Mouse (Mus musculus) olfactory bulb, adult 2 months (tissue): ENCODE results near the gene Irf9.

Experiments
- CTCF ChIP-seq: fragments of 200-500 bp; IDR thresholded peaks from 2 replicates; pipeline ENCODE4 v1.5.1; 2012; ENCODE audit warnings: low read depth, mild to moderate bottlenecking, low read length, moderate library complexity; ENCODE audit not compliant: insufficient read depth
- POLR2A ChIP-seq: fragments of 200-500 bp; IDR thresholded peaks from 2 replicates; pipeline ENCODE4 v1.6.1; 2012; ENCODE audit warnings: mild to moderate bottlenecking, low read depth, low read length, moderate library complexity; ENCODE audit not compliant: insufficient read depth

- TF ChIP-seq CTCF, result no peak
- no peak for TF ChIP-seq POLR2A
These were observed 11.1 kb upstream of the Irf9 start for GRCm38 (mm10) chr14:55592226-55592625.
